Mouse (Mus musculus): Measurements from ENCODE around the gene Pbld1. TPM values are rescaled to one million over a fixed set of nuclear protein-coding genes. Genes with fewer than 3 reads are reported as not detected.

The Pbld1 gene
- total and polyA plus RNA-seq, 2 experiments = 166 to 226 TPM

DNA sequence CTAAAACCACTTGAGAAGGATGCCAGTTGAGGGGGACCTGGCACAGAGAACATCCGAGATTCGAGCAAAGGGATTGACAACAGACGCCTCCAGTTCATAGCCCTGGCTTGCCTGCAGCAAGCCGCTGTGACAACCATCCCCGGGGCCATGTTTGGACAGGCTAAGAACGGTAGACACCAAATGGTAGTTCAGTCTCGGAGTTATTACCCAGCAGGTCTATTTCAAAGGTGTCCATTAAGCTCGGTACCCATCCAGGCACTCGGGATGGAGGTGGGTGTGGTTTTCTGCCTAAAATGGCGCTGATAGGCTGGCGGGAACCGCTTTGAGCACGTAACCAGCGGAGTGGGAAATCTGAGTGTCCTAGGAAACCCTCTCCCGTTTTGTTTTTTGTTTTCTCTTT, 55.9 kb downstream of the Pbld1 start:
- Histone ChIP-seq H3K4me3 (ENCODE audit: insufficient read depth, low read depth, low read length) (no peak overlapping the region), H3K36me3 (ENCODE audit: control insufficient read depth, insufficient read depth, low read length) (no peaks in the 10 kb centered on the region), H3K4me1 (ENCODE audit: control insufficient read depth, insufficient read depth, low read length) (no peaks in the 10 kb centered on the region), H3K27ac (replicated peaks; ENCODE audit: insufficient read depth, low read depth, low read length) (no peak overlapping the region), H3K79me2 (ENCODE audit: control insufficient read depth, insufficient read depth, low read length) (no peaks in the 10 kb centered on the region), H3K9ac (ENCODE audit: low read depth, low read length) (no peak overlapping the region), H3K27me3 (ENCODE audit: control insufficient read depth, insufficient read depth, low read length) (no peaks in the 10 kb centered on the region)
- no peak for DNase-seq (ENCODE audit: extremely low read depth, low read depth, low spot score)
- TF ChIP-seq CTCF (IDR thresholded peaks at IDR 0.05; ENCODE audit: low read depth, low read length) (no peak), POLR2A (IDR thresholded peaks at IDR 0.05; ENCODE audit: extremely low read depth, insufficient read depth, low read length) (no peak)
- WGBS = 87% methylated on average over 15 of the region's 15 CpGs

DNA sequence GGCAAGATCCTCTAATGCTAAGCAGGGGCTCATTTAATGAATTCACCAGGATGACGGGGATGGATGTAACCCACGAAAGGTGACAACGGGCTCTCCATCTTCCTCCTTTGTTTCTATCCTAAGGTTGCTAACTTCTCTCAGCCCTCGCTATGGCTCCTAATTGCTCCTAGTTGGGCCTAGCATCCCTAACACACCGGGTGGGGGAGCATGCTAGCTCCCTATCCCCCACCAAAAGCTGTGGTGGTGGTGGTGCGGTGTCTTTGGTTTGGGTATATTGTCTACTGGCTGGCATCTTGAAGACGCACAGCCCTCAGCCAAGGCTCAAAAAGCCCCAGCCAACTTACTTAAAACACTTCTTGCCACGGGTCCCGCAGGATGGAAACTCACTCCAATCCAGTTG, 56.4 kb downstream of the Pbld1 start:
- no peaks in the 10 kb centered on the region for H3K79me2 ChIP-seq (ENCODE audit: control insufficient read depth, insufficient read depth, low read length)
- H3K36me3 ChIP-seq (ENCODE audit: control insufficient read depth, insufficient read depth, low read length) = no peaks in the 10 kb centered on the region
- H3K27me3 ChIP-seq (ENCODE audit: control insufficient read depth, insufficient read depth, low read length) = no peaks in the 10 kb centered on the region
- H3K4me1 ChIP-seq (ENCODE audit: control insufficient read depth, insufficient read depth, low read length) = no peaks in the 10 kb centered on the region; the same call in 1 of the 2 replicates
- TF ChIP-seq POLR2A (IDR thresholded peaks at IDR 0.05; ENCODE audit: extremely low read depth, insufficient read depth, low read length) (no peak), CTCF (IDR thresholded peaks at IDR 0.05; ENCODE audit: low read depth, low read length) (no peak)
- WGBS = 94% methylated on average over 9 of the region's 9 CpGs
- no peak overlapping the region for H3K4me3 ChIP-seq (ENCODE audit: insufficient read depth, low read depth, low read length)
- H3K27ac ChIP-seq (replicated peaks; ENCODE audit: insufficient read depth, low read depth, low read length) = no peak overlapping the region
- H3K9ac ChIP-seq (ENCODE audit: low read depth, low read length) = no peak overlapping the region
- DNase-seq (ENCODE audit: extremely low read depth, low read depth, low spot score) = no peak

DNA sequence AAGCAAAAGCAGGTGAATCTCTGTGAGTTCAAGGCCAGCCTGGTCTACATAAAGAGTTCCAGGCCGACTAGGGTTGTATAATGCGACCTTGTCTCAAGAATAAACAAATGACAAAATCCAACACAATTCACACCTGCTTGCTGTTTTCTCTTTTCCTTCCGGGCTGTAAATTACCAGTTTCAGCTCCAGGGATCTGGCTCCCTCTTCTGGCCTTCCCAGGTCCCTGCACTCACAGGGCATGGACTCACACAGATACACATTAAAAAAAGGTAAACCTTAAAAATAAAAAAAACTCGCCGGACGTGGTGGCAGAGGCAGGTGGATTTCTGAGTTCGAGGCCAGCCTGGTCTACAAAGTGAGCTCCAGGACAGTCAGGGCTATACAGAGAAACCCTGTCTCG, 57.6 kb downstream of the Pbld1 start:
- Histone ChIP-seq H3K36me3 (ENCODE audit: control insufficient read depth, insufficient read depth, low read length) (no peaks in the 10 kb centered on the region), H3K4me3 (ENCODE audit: insufficient read depth, low read depth, low read length) (no peak overlapping the region), H3K27me3 (ENCODE audit: control insufficient read depth, insufficient read depth, low read length) (no peaks in the 10 kb centered on the region), H3K4me1 (ENCODE audit: control insufficient read depth, insufficient read depth, low read length) (peaks cover 4% of the 10 kb centered on the region; the same call in 1 of the 2 replicates), H3K9ac (ENCODE audit: low read depth, low read length) (no peak overlapping the region), H3K79me2 (ENCODE audit: control insufficient read depth, insufficient read depth, low read length) (no peaks in the 10 kb centered on the region), H3K27ac (replicated peaks; ENCODE audit: insufficient read depth, low read depth, low read length) (no peak overlapping the region)
- DNase-seq (ENCODE audit: extremely low read depth, low read depth, low spot score) = no peak
- WGBS = 94% methylated on average over 8 of the region's 8 CpGs
- no peak for TF ChIP-seq POLR2A (IDR thresholded peaks at IDR 0.05; ENCODE audit: extremely low read depth, insufficient read depth, low read length)
- no peak for TF ChIP-seq CTCF (IDR thresholded peaks at IDR 0.05; ENCODE audit: low read depth, low read length)

DNA sequence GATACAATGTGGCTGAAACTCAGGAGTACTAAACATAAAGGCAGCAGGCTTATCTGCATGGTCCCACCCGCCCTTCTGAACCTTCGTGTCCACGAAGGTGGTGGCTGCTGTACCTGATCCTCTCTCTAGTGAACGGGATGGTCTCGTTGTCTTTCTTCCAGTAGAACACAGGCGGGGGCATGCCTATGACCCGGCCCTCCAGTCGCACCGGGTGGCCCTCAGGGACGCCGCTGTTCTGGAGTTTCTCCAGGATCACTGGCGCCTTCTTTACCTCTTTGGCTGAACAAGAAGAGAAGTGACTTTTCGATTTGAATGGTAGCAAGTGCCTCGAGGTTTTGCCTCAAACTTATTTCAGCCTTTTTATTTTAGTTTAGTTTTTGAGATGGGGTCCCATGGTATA, 60.0 kb downstream of the Pbld1 start:
- 78% methylated on average over 14 of the region's 14 CpGs for whole genome bisulfite sequencing

DNA sequence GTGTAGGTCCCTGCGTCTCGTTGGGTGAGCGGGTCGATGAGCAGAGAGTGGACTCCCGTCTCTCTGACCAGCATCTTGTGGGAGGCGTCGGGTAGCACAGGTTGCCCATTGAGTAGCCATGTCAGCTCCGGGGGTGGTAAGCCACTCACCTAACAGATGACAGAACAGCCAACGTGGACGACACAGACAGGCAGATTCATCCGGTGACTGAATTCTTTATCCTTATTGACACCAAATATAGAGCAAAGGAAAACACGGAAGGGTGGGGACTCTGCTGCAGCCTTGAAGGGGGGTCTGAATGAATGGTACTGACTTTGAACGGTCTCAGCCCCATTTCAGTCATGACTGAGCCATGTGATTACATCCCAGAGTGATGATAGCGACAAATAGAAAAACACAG, 62.0 kb downstream of the Pbld1 start:
- TF ChIP-seq CTCF (IDR thresholded peaks at IDR 0.05; ENCODE audit: low read depth, low read length) = no peak
- no peak for TF ChIP-seq POLR2A (IDR thresholded peaks at IDR 0.05; ENCODE audit: extremely low read depth, insufficient read depth, low read length)
- Histone ChIP-seq H3K36me3 (ENCODE audit: control insufficient read depth, insufficient read depth, low read length) (no peaks in the 10 kb centered on the region), H3K79me2 (ENCODE audit: control insufficient read depth, insufficient read depth, low read length) (no peaks in the 10 kb centered on the region)

More for the DNA sequence above, 60.0 kb downstream of the Pbld1 start:
- no peak for DNase-seq (ENCODE audit: extremely low read depth, low read depth, low spot score)
- no peak for TF ChIP-seq POLR2A (IDR thresholded peaks at IDR 0.05; ENCODE audit: extremely low read depth, insufficient read depth, low read length)
- TF ChIP-seq CTCF (IDR thresholded peaks at IDR 0.05; ENCODE audit: low read depth, low read length) = no peak
- no peak overlapping the region for H3K9ac ChIP-seq (ENCODE audit: low read depth, low read length)
- H3K27ac ChIP-seq (replicated peaks; ENCODE audit: insufficient read depth, low read depth, low read length) = no peak overlapping the region
- H3K27me3 ChIP-seq (ENCODE audit: control insufficient read depth, insufficient read depth, low read length) = no peaks in the 10 kb centered on the region
- no peaks in the 10 kb centered on the region for H3K36me3 ChIP-seq (ENCODE audit: control insufficient read depth, insufficient read depth, low read length)
- no peak overlapping the region for H3K4me3 ChIP-seq (ENCODE audit: insufficient read depth, low read depth, low read length)
- no peaks in the 10 kb centered on the region for H3K79me2 ChIP-seq (ENCODE audit: control insufficient read depth, insufficient read depth, low read length)
- peaks cover 4% of the 10 kb centered on the region; the same call in 1 of the 2 replicates for H3K4me1 ChIP-seq (ENCODE audit: control insufficient read depth, insufficient read depth, low read length)

DNA sequence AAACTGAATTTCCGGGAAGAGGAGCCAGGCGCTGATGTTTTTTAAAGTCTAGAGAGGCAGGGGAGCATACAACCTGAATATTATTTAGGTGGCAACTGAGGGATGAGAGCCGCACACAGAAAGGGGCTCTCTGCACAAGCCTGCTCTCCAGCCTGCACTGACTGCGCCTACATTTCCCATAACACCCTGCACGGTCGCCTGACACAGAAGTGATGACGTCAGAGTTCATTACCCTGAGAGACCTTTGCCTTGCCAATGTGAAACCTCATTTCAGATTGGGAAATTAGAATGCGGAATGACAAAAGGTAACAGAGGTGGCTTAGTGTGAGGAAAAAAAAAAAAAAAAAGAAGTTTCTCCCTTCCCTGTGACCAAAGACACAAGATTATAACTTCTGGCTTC, 62.6 kb downstream of the Pbld1 start:
- no peaks in the 10 kb centered on the region for H3K79me2 ChIP-seq (ENCODE audit: control insufficient read depth, insufficient read depth, low read length)
- WGBS = 18% methylated on average over 8 of the region's 8 CpGs
- no peak overlapping the region for H3K9ac ChIP-seq (ENCODE audit: low read depth, low read length)
- no peaks in the 10 kb centered on the region for H3K36me3 ChIP-seq (ENCODE audit: control insufficient read depth, insufficient read depth, low read length)
- H3K27me3 ChIP-seq (ENCODE audit: control insufficient read depth, insufficient read depth, low read length) = no peaks in the 10 kb centered on the region
- peaks cover 4% of the 10 kb centered on the region; the same call in 1 of the 2 replicates for H3K4me1 ChIP-seq (ENCODE audit: control insufficient read depth, insufficient read depth, low read length)
- TF ChIP-seq POLR2A (IDR thresholded peaks at IDR 0.05; ENCODE audit: extremely low read depth, insufficient read depth, low read length) (no peak), CTCF (IDR thresholded peaks at IDR 0.05; ENCODE audit: low read depth, low read length) (no peak)
- H3K27ac ChIP-seq (replicated peaks; ENCODE audit: insufficient read depth, low read depth, low read length) = no peak overlapping the region
- DNase-seq (ENCODE audit: extremely low read depth, low read depth, low spot score) = peak; percentile 95
- H3K4me3 ChIP-seq (ENCODE audit: insufficient read depth, low read depth, low read length) = no peak overlapping the region

More for the DNA sequence above, 62.0 kb downstream of the Pbld1 start:
- no peaks in the 10 kb centered on the region for H3K27me3 ChIP-seq (ENCODE audit: control insufficient read depth, insufficient read depth, low read length)
- H3K4me1 ChIP-seq (ENCODE audit: control insufficient read depth, insufficient read depth, low read length) = peaks cover 4% of the 10 kb centered on the region; the same call in 1 of the 2 replicates
- 90% methylated on average over 14 of the region's 14 CpGs for WGBS
- no peak for DNase-seq (ENCODE audit: extremely low read depth, low read depth, low spot score)
- H3K9ac ChIP-seq (ENCODE audit: low read depth, low read length) = no peak overlapping the region
- H3K4me3 ChIP-seq (ENCODE audit: insufficient read depth, low read depth, low read length) = no peak overlapping the region
- peak overlapping the region; percentile 41 for H3K27ac ChIP-seq (replicated peaks; ENCODE audit: insufficient read depth, low read depth, low read length)
